Mouse (Mus musculus): Measurements from ENCODE around the gene Erbin. TPM values are rescaled to one million over a fixed set of nuclear protein-coding genes. Genes with fewer than 3 reads are reported as not detected.

The Erbin gene
- total RNA-seq, 2 experiments from 2014 or later: 44.0 to 48.6 TPM

Other genes with a start within 250 kb of the Erbin start
- 10 to 100 TPM; 20.5 to 22.8 TPM for gene Srek1, start 145.9 kb downstream of the Erbin start, total RNA-seq (2021)
- 10 to 100 TPM; 11.2 to 11.6 TPM for gene Nln, start 189.1 kb upstream of the Erbin start, total RNA-seq (2021)
- gene Sgtb, start 189.2 kb upstream of the Erbin start, total RNA-seq (2021): 1 to 10 TPM in 1 of 2 experiments, under 1 TPM in 1; 0.75 to 1.6 TPM